Mouse (Mus musculus): ENCODE results near the gene Aoc1.

The Aoc1 gene

DNA sequence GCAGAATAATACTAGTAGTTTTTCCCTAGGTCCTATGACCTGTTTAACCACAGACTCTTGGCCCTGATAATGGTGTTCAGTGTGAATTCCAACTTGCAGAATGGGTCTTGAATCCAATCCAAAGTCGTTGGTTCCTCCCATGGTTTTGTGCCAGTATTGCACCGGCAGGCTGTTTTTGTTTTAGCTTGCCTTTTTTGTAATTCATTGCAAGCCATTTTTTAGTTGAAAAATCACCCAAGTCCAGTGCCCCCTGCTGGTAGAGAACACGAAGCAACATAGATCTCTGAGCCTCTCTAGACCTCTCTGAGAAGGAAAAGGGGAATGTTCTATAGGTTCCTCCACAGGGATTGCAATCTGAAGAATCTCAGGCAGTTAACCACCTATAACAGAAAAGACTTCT is 39.3 kb downstream of the Aoc1 start:
- DNase-seq, result peak in 1 of 2 experiments; percentile 13

DNA sequence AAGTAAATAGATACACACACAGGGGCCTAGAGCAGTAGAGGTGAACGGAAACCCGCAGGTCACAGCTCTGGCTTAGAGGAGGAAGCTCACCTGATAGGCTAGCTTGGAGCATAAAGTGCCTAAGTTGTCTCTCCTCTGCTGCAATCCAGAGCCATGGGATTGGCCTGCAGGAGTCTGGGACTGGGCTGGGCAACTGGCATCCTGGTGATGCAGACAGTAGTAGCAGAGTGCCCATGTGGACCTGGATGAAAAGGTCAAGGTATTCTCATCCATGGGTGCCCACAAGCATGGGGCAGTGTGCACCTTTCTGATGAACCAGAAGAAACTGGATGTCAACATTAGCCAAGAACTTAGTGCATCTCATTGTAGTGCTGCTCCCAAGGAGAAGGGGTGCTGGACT is 40.9 kb downstream of the Aoc1 start:
- no peak for DNase-seq

DNA sequence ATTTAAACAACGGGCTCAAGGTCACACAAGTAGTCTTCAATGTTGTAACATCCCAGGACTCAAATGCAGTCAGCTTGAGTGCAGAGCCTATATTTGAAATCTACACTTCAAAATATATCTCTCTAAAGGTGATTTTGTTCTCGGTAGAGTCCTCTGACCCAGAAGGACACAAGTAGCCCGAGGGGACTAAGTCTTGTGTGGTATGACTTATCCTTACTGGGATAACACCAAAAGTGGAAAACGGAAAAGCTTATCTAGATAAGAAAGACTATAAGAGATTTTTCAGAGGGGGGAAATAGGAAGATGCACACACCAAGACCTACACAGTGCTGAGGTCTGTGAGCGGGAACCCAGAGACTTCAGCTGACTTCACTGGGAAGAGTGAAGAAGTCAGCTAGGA is 56.9 kb downstream of the Aoc1 start, which contains the start of gene 1600015I10Rik:
Gene 1600015I10Rik, plus strand, starts transcription at position 301 of the 400 bp plus-strand sequence.
- no peak for DNase-seq

DNA sequence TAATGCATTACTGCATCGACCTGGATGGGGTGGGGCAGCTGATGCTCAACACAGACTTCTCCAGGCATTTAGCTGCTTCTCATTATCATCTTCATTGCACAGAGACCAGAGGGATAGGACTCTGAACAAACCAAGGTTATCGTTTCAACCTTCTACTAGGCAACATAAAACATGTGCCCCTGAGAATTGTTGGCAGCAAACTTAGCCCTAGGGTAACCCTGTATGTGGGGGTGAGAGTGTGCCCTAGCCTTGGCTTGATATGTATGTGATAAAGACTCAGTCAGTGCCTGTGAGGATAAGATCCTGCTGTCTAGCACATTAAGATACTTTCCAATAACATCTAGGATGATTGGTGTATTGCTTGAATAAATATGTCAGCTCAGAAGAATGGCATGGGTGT is 76.9 kb downstream of the Aoc1 start:
- no peak for DNase-seq

DNA sequence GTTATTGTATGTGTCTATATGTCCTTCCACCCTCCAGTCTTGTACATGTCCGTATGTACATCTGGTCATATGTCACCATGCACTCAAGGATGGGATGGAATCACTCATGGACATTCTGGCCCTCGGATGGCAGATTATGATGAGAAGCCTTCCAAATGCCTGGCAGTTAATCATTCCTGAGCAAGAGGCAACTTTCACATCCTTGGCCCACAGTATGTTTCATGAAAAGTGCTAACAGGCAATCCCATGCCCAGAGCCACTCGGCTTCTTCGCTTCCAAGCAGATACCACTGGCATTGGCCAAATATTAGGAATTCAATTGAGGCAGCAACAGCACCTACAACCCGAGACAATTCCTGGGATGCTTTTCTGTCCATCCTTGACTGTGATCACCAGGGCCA is 78.0 kb downstream of the Aoc1 start:
- no peak for DNase-seq

DNA sequence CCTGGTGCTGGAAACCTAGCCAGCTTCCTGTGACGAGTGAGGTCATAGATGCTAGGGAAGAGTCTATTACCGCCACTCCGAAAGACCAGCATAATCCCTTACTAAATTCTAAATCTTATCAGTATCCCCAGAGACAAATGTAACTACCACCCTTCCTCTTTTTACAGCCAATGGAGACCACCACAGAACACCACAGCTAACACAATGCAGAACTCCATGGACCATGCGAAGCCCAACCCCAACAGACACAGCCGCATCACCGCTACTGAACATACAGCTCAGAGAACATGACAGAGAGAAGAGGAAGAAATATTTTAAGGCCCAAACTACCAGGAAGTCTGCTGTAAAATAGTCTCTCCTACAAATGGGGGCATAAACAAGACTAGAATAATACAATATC is 78.9 kb downstream of the Aoc1 start:
- DNase-seq, result no peak

DNA sequence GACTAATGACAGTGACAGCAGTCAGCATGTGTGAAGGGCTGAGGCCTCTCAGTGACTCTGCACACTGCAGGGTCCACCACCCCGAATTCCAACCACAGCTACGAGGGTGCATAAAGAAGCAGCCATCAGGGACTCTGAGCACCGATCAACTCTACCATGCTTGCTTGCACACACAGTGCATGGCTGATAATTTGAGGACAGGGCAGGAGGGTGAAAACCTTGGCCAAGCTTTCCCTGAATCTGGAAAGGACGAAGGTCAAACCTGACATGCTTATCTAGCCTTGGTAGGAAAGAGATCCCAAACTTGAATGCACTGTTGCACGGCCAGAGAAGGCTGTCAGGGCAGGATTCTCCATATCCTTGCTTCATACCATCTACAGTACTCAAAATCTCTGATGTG is 80.5 kb downstream of the Aoc1 start:
- no peak for DNase-seq

DNA sequence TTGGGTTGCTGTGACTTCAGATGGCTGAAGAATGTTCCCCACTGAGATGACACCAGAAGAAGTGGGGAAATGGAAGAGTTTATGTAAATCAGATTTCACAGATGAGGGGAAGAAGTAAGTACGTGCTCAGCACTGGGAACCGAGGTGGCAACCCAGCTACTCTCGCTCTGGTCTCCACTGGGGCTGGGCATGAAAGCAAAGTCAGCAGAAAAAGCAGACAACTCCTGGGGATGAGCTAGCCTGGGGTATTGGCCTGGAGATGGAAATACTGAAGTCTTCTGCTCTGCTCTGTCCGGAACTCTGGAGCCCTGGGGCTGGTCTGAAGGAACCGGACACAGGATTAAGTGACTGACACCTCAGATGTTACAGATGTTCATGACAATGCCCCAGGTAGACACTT is 81.5 kb downstream of the Aoc1 start:
- DNase-seq, result no peak

DNA sequence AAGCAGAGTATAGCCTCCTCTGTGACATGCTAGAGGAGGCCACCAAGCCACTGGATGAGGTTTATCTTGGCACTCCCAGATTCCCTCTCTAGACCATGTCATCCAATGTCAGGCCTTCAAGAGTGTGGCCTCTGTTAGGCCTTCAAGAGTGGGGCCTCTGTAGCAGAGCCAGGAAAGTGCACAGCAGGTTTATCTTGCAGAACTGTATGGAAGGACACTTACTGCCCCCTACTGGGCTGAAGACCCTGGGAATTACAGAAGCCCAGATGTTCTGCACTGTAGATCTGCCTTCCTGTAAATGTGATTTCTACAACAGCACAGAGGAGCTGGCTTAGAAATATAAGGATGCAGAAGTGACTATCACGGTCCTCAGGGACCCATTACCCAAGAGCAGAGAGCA is 82.2 kb downstream of the Aoc1 start:
- peak in 1 of 2 experiments; percentile 35 for DNase-seq

DNA sequence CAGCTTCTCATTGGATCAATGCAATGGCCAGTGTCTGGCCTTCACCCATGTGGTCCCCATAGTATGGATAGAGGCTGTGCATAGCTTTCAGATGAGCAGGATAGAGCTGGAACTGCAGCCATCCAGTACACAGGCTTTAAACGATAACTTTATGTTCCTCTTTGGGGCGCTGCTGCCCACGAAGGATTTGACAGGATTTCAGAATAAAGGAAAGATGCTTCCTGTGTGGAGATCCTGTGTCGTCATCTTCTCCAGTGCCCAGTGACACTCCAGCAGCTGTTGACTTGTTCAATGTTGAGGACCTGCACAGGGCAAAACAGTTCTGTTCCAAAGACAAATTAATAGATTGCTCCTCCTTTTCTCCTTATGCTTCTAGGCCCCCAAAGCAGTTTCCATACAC is 84.1 kb downstream of the Aoc1 start:
- no peak for DNase-seq

DNA sequence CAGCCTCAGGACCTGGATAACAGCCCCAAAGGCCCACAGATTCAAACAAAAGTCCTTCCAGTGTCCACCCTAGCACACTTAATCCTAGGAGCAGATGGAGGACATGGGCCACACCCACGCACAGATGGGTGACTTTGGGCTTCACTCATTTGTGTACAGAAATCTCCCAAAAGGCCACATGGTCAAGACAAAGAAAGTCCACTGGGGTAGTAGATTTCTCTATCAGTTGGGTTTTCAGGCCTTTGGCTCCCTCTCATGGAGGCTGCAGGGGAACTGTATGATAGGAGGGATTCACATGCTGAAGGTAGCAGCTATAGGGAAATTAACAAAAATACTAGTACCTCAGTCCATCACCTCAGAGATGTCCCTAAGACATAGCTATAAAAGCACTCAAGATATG is 85.4 kb downstream of the Aoc1 start:
- DNase-seq, result no peak
